Mouse (Mus musculus): ENCODE measurements around the gene Gsap.
"Not testable (repeated sequence)": the region's sequence is repeated elsewhere in the genome, so short reads cannot be mapped to it uniquely, and the experiment has no call there.

Gene Gsap

DNA sequence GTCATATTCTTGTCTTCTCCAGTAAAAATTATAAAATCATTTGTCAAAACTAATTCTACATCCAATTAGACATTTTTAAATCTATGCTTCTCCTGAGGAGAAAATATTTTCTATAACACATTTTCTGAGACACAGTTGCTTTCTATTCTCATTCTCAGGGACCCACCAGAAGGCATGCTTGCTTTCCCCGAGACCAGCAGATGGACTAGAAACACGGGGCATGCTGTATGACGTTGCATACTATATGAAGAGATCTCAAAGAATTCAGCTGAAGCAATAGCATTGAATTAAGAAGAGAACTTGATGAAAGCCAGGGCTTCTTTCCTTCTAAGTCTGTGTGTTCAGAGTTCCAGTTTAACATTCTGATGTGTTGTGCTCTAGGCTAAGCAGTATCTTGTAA, 128.6 kb downstream of the Gsap start:
- in situ Hi-C loops (cut with MboI, MseI): no loop called here

DNA sequence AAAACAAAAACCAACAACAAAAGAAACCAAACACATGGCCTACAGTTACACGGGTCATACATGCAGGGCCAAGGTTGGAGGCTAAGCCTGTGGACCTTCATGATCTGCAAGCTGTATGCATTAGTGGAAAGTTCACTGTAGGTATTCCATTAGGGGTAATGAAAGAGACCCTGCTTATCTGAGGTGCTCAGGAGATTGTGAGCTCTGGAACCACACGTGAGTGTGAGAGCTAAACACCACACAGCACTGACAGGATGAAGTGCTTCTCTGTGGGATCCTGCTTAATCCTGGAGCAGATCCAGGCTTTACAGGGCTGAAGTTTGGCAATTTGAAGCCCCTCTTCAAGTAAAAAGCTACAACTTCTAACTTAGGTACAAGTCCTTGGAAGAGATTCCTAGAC, 134.1 kb downstream of the Gsap start:
- in situ Hi-C loops (cut with MboI, MseI): no loop called here

DNA sequence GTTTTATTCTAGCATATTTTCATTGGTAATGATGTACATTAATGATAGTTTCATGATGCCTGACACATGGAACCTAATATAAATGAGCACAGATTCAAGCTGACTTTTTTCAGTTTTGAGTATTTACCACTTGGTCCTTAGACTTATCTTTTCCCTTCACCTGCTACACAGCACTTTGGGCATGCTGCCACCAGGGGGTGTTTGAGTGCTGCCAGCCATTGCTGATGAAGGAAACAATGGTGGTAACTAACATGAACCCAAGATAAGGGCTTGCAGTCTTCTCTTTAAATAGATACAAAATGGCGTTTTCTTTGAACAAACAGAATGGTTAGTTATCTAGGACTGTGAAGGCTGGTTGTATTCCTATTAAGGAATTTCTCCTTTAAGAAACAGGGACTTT, 140.4 kb downstream of the Gsap start:
- in situ Hi-C loops (cut with MboI, MseI): no loop called here

DNA sequence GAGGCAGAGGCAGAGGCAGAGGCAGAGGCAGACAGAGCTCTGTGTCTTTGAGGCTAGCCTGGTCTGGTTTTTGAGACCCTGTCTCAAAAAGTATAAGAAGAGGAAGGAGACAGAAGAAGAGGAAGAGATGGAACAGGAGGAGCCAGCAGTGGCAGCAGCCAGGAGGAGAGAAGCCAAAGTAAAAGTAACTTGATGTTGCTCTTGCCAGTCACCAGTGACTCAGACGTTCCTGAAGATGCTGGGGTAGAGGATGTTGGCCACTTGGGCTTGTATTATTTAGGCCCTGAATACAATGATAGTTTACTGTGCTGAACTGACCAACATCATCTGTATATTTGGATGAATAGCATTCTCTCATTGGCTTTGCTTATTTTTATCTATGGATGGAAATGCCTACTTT, 142.5 kb downstream of the Gsap start:
- in situ Hi-C loops (cut with MboI, MseI): no loop called here

DNA sequence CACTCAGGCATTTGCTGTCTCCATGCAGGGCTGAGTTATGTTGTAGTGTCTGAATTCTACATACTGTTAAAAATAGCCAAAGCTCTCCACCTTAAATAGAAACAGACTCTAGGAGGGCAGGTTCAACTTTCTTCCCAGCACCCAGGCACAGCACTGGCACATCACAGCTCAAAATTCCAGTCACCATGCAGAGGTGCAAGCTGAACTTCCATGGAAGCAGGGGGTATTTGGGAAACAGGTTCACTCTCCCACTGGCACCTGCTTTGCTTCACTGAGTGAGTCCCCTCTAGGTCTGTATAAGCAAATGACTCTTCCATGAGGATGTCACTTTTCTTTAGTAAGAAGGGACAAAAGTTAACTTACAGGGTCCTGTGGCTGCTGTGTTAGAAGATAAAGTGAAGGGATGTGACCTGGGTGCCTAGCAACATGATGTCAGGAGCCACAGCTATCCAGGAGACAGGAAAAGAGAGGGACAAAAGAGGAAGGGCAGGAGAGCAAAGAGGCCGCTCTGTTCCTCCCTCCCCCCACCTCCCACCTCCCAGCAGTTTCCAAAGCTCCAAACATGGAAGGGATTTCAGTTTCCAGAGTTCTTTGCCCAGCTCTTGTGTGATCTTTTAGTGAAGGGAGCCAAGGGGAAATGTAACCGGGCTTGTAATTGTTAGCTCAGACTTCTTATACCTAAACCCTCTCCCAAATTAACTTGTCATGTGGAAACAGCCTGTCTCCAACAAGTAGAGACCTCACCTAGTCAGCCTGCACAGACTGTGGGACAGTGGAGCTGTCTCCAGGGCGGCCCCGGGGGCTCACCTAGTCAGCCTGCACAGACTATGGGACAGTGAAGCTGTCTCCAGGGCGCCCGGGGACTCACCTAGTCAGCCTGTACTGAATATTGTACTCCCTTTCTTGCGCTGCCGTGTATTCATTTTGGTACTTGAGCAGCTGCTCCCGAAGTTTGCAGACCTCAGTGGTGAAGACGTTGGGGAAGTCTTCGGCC, 143.9 kb downstream of the Gsap start:
- in situ Hi-C loops (cut with MboI, MseI): loop anchor here (5.0 kb wide), 1 partner anchor 92 kb away; the partner anchor contains the start of genes Ccdc146 and Fam185a

DNA sequence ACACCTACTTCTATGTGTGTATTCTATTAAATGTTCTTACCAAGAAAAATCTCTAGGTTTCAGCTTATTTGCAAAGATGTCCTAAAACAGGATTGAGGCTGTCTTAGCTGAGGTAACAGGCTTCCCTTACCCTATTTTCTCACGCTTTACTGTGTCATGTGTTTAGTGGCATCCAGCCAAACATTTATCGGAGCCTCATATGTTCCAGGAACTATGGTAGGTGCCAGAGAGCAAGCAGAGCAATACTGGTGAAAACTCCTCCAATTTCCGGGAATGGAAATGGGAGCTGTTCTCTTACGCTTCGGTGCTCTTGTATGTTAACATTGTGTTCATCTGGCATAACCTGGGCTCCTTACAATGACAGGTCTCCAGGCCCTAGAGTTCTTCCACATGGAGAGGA, 145.6 kb downstream of the Gsap start:
- in situ Hi-C loops (cut with MboI, MseI): loop anchor here (5.0 kb wide), 1 partner anchor 91 kb away; the partner anchor contains the start of genes Ccdc146 and Fam185a

DNA sequence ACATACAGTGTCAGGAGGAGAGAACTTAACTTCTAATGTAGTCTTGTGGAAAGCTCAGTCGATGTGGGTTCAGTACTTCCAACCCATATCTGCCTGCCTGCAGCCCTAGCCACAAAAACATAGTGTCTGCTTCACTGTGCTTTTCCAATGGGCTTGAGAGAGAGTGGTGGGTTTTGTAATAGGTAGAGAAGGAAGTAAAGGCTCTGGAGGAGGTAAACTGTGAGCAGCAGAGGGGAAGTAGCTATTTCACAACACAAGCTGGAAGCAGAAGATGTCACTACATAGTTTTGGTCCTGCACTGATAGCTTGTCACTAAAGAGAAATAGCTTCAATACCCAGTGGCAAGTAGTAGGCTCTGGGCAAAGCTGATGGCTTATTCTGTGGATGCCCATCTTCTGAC, 146.1 kb downstream of the Gsap start:
- in situ Hi-C loops (cut with MboI, MseI): loop anchor here (5.0 kb wide), 1 partner anchor 90 kb away; the partner anchor contains the start of genes Ccdc146 and Fam185a

DNA sequence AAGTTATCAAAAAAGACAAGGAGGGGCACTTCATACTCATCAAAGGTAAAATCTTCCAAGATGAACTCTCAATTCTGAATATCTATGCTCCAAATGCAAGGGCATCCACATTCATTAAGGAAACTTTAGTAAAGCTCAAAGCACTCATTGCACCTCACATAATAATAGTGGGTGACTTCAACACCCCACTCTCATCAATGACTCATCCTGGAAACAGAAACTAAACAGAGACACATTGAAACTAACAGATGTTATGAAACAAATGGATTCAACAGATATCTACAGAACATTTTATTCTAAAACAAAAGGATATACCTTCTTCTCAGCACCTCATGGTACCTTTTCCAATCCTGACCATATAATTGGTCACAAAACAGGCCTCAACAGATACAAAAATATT, 156.2 kb downstream of the Gsap start:
- in situ Hi-C loops (cut with MboI, MseI): not testable (repeated sequence)

DNA sequence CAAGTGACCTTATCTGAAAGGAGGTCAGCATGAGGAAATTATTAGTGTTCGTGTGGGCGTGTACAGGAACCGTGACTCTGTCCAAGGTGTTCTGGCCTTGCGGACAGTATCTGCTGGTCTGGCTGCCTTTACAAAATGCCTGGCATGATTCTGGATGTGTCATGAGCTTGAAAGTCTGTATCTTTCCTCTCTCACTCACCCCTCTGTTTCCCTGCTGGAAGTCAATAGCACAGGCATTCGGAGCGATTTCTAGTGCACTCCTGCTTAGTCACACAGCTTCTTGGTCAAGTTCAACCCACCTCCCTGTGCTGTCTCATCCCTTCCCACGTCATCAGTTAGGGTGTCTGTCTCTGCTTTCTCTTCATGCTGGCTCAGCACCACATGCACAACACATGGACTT, 162.3 kb downstream of the Gsap start:
- in situ Hi-C loops (cut with MboI, MseI): no loop called here

DNA sequence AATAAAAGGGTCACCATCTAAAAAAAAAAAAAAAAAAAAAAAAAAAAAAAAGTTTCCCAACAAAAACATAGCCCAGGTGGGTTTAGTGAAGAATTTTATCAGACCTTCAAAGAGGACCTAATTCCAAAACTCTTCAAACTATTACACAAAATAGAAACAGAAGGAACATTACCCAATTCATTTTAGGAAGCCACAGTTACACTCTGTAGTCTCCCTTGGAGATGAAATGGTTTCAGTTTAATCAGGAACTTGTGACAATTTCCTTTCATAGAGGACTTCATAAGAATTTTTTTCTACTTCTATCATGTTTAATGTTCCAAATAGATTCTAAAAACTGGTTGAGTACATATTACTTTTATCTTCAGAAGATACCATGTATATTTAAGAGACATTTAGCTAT, 165.6 kb downstream of the Gsap start:
- in situ Hi-C loops (cut with MboI, MseI): no loop called here

DNA sequence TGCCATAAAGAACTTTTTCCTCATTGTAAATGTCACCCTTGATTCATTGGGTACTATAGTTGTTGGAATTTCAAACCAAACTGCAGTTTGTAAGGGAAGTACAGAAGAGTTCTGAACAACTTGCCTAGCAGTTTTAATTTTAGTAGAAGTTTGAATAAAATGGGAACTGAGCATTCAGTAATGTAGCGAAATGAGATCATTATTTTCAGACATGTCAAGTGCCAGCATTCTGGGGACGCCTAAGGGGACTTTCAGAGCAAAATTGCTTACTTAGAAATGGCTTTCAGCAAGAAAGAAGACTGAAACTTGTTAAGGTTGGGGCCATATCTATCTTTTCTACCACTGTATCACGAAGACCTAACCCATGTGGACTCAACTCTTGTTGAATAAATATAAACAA, 172.6 kb downstream of the Gsap start:
- in situ Hi-C loops (cut with MboI, MseI): no loop called here

DNA sequence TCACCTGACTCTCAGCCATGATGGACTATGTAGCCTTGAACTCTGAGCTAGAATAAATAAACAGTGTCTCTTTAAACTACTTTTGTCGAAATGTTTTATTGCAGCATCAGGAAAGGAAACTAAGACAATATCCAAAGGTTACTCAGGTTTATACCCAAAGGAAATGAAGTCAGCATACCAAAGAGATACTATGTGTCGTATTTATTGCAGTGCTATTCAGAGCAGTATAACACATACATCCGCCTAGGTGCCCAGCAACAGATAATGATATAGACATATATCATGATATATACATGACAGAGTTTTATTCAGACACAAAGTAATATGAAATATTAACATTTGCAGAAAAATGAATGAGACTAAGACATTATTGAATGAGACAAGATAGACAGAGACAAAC, 177.3 kb downstream of the Gsap start:
- in situ Hi-C loops (cut with MboI, MseI): no loop called here
